Mouse (Mus musculus) limb, embryonic 12.5 days (tissue): ENCODE measurements around the gene Tns1. TPM values are rescaled to one million over a fixed set of nuclear protein-coding genes. Genes with fewer than 3 reads are reported as not detected.

Experiments used
- ATAC-seq: fragments of 200-750 bp; cut with Nextera tagmentation; 2 replicates; pipeline ENCODE4 v1.8.0; 2017; ENCODE audit warnings: low read depth, moderate TSS enrichment; ENCODE audit not compliant: insufficient number of reproducible peaks, insufficient read depth, low FRiP score, low TSS enrichment
- H3K27ac ChIP-seq: fragments of 300-500 bp; sonication (generic); 2 replicates; pipeline ENCODE4 v1.5.1; 2016; ENCODE audit warnings: mild to moderate bottlenecking, moderate library complexity
- H3K27me3 ChIP-seq: fragments of 300-500 bp; sonication (generic); 2 replicates; pipeline ENCODE4 v1.6.1; 2016; ENCODE audit warnings: mild to moderate bottlenecking, moderate library complexity
- H3K36me3 ChIP-seq: fragments of 300-500 bp; sonication (generic); 2 replicates; pipeline ENCODE4 v1.6.1; 2016; ENCODE audit warnings: mild to moderate bottlenecking, moderate library complexity
- H3K4me1 ChIP-seq: fragments of 300-500 bp; sonication (generic); replicated peaks from 2 replicates; pipeline ENCODE4 v1.6.1; 2016
- H3K4me2 ChIP-seq: fragments of 300-500 bp; sonication (generic); 2 replicates; pipeline ENCODE4 v1.6.1; 2016; ENCODE audit warnings: mild to moderate bottlenecking, moderate library complexity
- H3K4me3 ChIP-seq: fragments of 300-500 bp; sonication (generic); replicated peaks from 2 replicates; pipeline ENCODE4 v1.5.1; 2016; ENCODE audit warnings: mild to moderate bottlenecking
- H3K9ac ChIP-seq: fragments of 300-500 bp; sonication (generic); replicated peaks from 2 replicates; pipeline ENCODE4 v1.6.1; 2016; ENCODE audit warnings: mild to moderate bottlenecking, moderate library complexity
- H3K9me3 ChIP-seq: fragments of 300-500 bp; sonication (generic); 2 replicates; pipeline ENCODE4 v1.6.1; 2016; ENCODE audit warnings: mild to moderate bottlenecking, moderate library complexity
- WGBS: fragments of 180-500 bp; shearing (Covaris S2); methylation state at CpG from one replicate; pipeline ENCODE4 v1.1.7; 2016; 5-methylcytosine and 5-hydroxymethylcytosine counted together
- polyA plus RNA-seq: library from polyadenylated mRNA; unstranded; fragments of >200 nt; fragmentation: Nextera tagmentation; extraction: Ambion mirVana; gene quantifications from 2 replicates; pipeline ENCODE4 v1.2.1, GENCODE M21; 2016

The Tns1 gene
- polyA plus RNA-seq, 1 experiment from 2014 or later = 36.7 TPM

GRCm38 (mm10) chr1:74121138-74121537 lies 3.1 kb downstream of the Tns1 start:
- H3K9ac ChIP-seq = no peak overlapping the region
- no peak overlapping the region for H3K4me3 ChIP-seq
- no peak for ATAC-seq
- no peaks in the 10 kb centered on the region for H3K36me3 ChIP-seq
- 0 out of 2 replicates have a peak, but pooled peaks cover 6% of the 10 kb centered on the region for H3K4me1 ChIP-seq
- H3K9me3 ChIP-seq = no peaks in the 10 kb centered on the region
- no peak overlapping the region for H3K4me2 ChIP-seq
- H3K27me3 ChIP-seq = peaks cover 40% of the 10 kb centered on the region
- no peak overlapping the region for H3K27ac ChIP-seq
- WGBS = 84% methylated on average over 7 of the region's 7 CpGs

GRCm38 (mm10) chr1:74119115-74119514 lies 5.1 kb downstream of the Tns1 start:
- Histone ChIP-seq H3K4me3 (no peak overlapping the region), H3K9ac (no peak overlapping the region), H3K4me2 (no peak overlapping the region), H3K27me3 (peaks cover 28% of the 10 kb centered on the region), H3K4me1 (no peaks in the 10 kb centered on the region), H3K36me3 (no peaks in the 10 kb centered on the region), H3K9me3 (no peaks in the 10 kb centered on the region), H3K27ac (no peak overlapping the region)
- no peak for ATAC-seq
- 91% methylated on average over 1 of the region's 1 CpGs for WGBS

DNA sequence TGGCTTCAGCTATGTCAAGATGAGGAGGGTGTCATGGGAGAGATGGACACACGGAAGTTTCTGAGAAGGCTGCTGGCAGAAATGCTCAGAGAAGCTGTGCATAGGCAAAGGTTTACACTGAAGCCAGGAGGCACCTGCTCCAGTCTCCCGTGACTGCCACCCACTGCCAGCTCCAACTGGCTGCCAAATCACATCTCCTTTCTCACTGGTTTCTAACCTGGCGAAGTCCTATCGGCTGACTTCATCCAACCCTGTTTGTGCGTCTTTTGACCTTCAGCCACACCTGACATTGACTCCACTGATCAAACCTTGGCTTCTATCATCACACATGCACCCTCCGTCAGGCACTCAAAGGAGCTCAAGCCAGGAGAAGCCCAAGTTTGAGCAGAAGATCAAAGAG lies 6.4 kb downstream of the Tns1 start:
- H3K9ac ChIP-seq = no peak overlapping the region
- H3K36me3 ChIP-seq = no peaks in the 10 kb centered on the region
- H3K9me3 ChIP-seq = no peaks in the 10 kb centered on the region
- WGBS = 88% methylated on average over 6 of the region's 6 CpGs
- peaks cover 16% of the 10 kb centered on the region for H3K27me3 ChIP-seq
- peaks cover 6% of the 10 kb centered on the region for H3K4me1 ChIP-seq
- H3K4me3 ChIP-seq = no peak overlapping the region
- H3K4me2 ChIP-seq = no peak overlapping the region
- no peak overlapping the region for H3K27ac ChIP-seq
- ATAC-seq = no peak

GRCm38 (mm10) chr1:74113071-74113470 lies 11.2 kb downstream of the Tns1 start:
- no peaks in the 10 kb centered on the region for H3K9me3 ChIP-seq
- H3K27me3 ChIP-seq = no peaks in the 10 kb centered on the region
- H3K9ac ChIP-seq = no peak overlapping the region
- WGBS = 45% methylated on average over 3 of the region's 3 CpGs
- H3K4me2 ChIP-seq = no peak overlapping the region
- H3K36me3 ChIP-seq = no peaks in the 10 kb centered on the region
- no peak overlapping the region for H3K27ac ChIP-seq
- peaks cover 33% of the 10 kb centered on the region for H3K4me1 ChIP-seq
- ATAC-seq = no peak
- H3K4me3 ChIP-seq = no peak overlapping the region

- ATAC-seq = 0 out of 2 replicates have a peak, but pooled peaks have one; percentile 34
- Histone ChIP-seq H3K9ac (no peak overlapping the region), H3K4me1 (peaks cover 37% of the 10 kb centered on the region), H3K4me3 (no peak overlapping the region), H3K4me2 (peak overlapping the region; percentile 18), H3K27ac (peak overlapping the region; percentile 70), H3K9me3 (no peaks in the 10 kb centered on the region), H3K27me3 (no peaks in the 10 kb centered on the region), H3K36me3 (no peaks in the 10 kb centered on the region)
- WGBS = 22% methylated on average over 6 of the region's 6 CpGs
Measured at GRCm38 (mm10) chr1:74111696-74112030, 12.6 kb downstream of the Tns1 start.

DNA sequence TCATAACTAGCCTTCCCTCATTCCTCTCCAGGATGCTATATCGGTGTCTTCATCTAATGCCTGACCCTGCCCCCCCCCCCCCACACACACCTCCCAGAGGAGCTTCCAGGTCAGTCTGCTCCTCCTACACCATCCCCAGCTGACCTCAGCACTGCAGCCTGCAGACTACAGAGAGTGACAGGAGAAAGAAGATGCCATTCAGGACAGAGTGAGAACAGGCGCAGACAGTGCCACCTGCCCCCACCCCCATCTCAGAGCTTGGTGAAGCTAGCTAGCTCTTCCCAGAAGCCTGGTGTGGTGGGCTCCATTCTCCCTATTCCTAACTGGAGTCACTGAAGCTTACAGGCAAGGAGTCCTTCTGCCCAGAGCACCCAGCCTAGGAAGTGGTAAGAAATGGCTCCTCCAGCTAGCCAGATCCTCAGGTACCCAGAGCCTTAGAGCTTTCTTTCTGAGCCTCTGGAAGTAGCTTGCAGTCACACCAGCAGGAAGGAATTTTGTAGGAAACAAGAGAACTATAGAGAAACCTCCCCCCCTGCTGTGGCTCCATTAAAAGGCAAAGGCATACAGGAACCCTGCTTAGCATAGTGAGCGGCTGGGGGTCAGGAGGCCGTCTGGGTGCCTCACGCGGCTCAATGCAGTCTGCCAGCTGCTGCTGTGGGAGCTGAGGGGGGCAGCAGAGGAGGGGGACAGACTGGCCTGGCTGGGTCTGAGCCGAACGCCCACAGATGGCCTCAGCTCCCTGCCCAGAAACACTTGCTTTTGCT lies 13.1 kb downstream of the Tns1 start:
- peak; percentile 75; the same call in 1 of the 2 replicates for ATAC-seq
- Histone ChIP-seq H3K4me1 (peaks cover 42% of the 10 kb centered on the region), H3K9me3 (no peaks in the 10 kb centered on the region), H3K4me3 (no peak overlapping the region), H3K27ac (peak overlapping the region; percentile 70), H3K9ac (0 out of 2 replicates have a peak overlapping the region, but pooled peaks have one; percentile 24), H3K36me3 (no peaks in the 10 kb centered on the region), H3K27me3 (no peaks in the 10 kb centered on the region), H3K4me2 (peak overlapping the region; percentile 18)
- 13% methylated on average over 8 of the region's 8 CpGs for WGBS

DNA sequence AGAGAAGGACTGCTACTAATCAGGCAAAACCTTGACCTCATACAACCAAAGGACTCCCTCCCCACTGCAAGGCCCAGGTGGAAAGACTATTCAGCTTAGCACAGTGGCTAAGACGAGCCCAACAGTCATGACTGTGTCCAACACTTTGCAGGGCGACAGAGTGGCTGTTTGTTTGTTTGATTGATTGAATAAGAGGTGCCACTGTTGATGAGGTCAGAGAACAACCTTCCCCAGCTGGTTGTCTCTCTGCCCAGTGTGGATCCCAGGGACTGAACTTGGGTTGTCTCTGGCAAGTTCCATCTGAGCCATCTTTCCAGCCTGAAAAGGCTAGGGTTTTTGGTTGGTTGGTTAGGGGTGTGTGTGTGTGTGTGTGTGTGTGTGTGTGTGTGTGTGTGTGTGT lies 14.6 kb downstream of the Tns1 start:
- no peaks in the 10 kb centered on the region for H3K36me3 ChIP-seq
- H3K27me3 ChIP-seq = no peaks in the 10 kb centered on the region
- no peak overlapping the region for H3K4me3 ChIP-seq
- no peak overlapping the region for H3K27ac ChIP-seq
- 48% methylated on average over 2 of the region's 2 CpGs for WGBS
- H3K4me2 ChIP-seq = no peak overlapping the region
- H3K9ac ChIP-seq = no peak overlapping the region
- no peaks in the 10 kb centered on the region for H3K9me3 ChIP-seq
- H3K4me1 ChIP-seq = peaks cover 43% of the 10 kb centered on the region
- ATAC-seq = no peak

DNA sequence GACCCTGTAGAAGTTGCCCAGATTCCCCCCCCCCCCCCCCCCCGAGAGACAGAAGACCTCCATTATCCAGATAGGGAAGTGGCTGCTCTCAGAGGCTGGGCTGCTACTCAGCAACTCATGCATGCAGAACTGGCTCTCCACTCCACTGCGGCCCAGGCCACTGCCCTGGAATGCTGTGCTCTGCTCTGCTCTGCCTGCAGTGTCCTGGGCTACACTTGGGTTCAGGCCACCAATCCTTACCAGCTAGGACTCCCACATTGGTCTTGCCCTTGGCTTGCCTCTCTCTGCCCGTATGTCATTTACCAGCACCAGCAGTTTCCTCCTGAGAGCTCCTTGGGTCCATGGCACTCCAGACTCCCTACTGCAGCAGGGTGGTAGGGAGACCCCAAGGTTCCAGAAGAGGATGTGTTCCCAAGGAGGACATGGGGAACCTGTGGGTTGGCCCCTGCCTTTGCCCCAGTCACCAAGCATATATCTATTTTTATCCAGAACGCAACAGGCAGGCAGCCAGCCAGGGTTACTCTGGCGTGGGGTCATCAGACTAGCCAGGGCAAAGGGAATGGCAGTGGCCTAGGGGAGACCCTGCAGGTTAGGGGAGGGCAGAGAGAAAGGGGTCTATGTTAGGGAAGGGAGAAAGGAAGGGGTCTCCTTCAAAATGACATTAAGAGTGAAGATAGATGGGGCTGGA lies 16.2 kb downstream of the Tns1 start:
- WGBS = 94% methylated on average over 4 of the region's 5 CpGs
- Histone ChIP-seq H3K4me1 (peaks cover 55% of the 10 kb centered on the region), H3K27ac (no peak overlapping the region), H3K36me3 (no peaks in the 10 kb centered on the region), H3K9ac (no peak overlapping the region), H3K9me3 (no peaks in the 10 kb centered on the region), H3K4me2 (no peak overlapping the region), H3K27me3 (0 out of 2 replicates have a peak, but pooled peaks cover 3% of the 10 kb centered on the region), H3K4me3 (no peak overlapping the region)
- no peak for ATAC-seq

GRCm38 (mm10) chr1:74106214-74106613 lies 18.0 kb downstream of the Tns1 start:
- Histone ChIP-seq H3K4me3 (no peak overlapping the region), H3K4me1 (peaks cover 46% of the 10 kb centered on the region), H3K4me2 (no peak overlapping the region), H3K9me3 (no peaks in the 10 kb centered on the region), H3K27me3 (0 out of 2 replicates have a peak, but pooled peaks cover 6% of the 10 kb centered on the region), H3K27ac (peak overlapping the region; percentile 53; the same call in 1 of the 2 replicates), H3K9ac (no peak overlapping the region), H3K36me3 (no peaks in the 10 kb centered on the region)
- no peak for ATAC-seq
- WGBS = 48% methylated on average over 6 of the region's 6 CpGs

GRCm38 (mm10) chr1:74105660-74106059 lies 18.6 kb downstream of the Tns1 start:
- WGBS = 88% methylated on average over 4 of the region's 4 CpGs

DNA sequence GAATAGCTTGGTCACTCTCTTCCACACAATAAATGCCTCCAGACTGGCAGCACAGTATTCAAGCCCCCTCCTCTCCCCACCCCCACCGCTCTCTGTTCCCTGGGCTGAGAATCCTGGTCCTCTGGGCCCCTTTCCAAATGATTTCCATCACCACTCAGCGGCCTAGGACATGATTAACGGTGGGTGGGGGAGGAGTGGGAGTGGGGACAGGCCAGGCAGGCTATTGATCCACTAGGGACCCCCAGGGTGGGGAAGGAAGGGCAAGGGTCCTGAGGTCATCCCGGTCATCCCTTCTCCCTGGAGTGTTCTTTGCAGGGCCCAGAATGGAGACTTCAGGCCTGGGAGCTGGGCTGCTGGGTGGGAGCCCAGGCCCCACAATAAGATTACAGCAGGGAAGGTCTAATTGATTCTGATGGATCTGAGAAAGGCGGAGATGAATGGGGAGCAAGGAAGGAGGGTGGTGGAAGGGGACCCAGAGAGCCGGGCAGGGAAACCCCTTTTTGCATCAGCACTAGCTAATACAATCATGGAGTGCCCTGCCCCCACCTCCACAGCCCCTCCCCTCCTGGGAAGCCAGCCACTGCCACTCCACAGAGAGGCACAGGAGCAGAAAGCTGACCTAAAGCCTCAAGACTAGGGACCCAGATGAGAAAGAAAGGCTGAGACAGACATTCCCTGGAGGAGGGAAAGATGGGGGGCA lies 20.4 kb downstream of the Tns1 start:
- H3K4me2 ChIP-seq = no peak overlapping the region; the same call in 1 of the 2 replicates
- 15% methylated on average over 6 of the region's 6 CpGs for WGBS
- H3K27ac ChIP-seq = 0 out of 2 replicates have a peak overlapping the region, but pooled peaks have one; percentile 54
- H3K4me1 ChIP-seq = peaks cover 51% of the 10 kb centered on the region
- no peaks in the 10 kb centered on the region for H3K9me3 ChIP-seq
- H3K27me3 ChIP-seq = peaks cover 17% of the 10 kb centered on the region
- ATAC-seq = no peak
- H3K36me3 ChIP-seq = no peaks in the 10 kb centered on the region
- H3K9ac ChIP-seq = no peak overlapping the region; the same call in 1 of the 2 replicates
- H3K4me3 ChIP-seq = no peak overlapping the region

More at GRCm38 (mm10) chr1:74105660-74106059, 18.6 kb downstream of the Tns1 start:
- Histone ChIP-seq H3K4me1 (peaks cover 40% of the 10 kb centered on the region), H3K27me3 (peaks cover 6% of the 10 kb centered on the region; the same call in 1 of the 2 replicates), H3K27ac (peak overlapping the region; percentile 53; the same call in 1 of the 2 replicates), H3K4me2 (no peak overlapping the region), H3K36me3 (no peaks in the 10 kb centered on the region), H3K9me3 (no peaks in the 10 kb centered on the region), H3K4me3 (no peak overlapping the region), H3K9ac (no peak overlapping the region)
- ATAC-seq = no peak
